ENCODE assay signal across 11 mouse cellular contexts in the genomic region with DNA sequence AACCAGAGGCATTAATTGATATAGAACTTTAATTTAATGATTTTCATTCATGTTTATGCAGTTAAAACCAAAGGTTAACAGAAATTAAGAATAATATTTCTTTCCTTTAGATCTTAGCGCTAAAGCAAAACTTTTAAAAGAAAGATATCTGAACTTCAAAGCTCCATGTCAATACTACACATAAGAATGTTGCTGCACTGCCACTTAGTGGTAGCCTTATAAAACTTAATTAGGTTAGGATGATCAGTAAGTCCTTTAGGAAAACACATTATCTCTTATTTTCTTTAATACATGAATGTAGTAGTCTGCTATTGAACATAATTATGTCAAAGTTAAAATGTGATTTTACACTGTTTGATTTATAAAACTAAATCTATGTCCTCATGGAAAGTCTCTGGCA.
DNase-seq lines count a peak whose midpoint lies in the region; ATAC-seq and TF ChIP-seq lines count a peak whose summit lies in the region.
"Had no signal": no experiment of that assay in that cellular context is flagged by ENCODE, and none has a peak within 500 bp of the region (broad histone marks: within the 10 kb centered on the region; RNA-seq: fewer than 3 reads in every experiment).

No protein-coding gene starts in this region.

- no peak overlapping the region for H3K4me3 ChIP-seq in hindbrain, postnatal 0 days (ENCODE audit: low read length)
- H3K4me3 ChIP-seq in hindbrain, embryonic 10.5 days = no peak overlapping the region
- H3K4me3 ChIP-seq: liver, embryonic 13.5 days; midbrain, embryonic 10.5 days had no signal

- WGBS in hindbrain, postnatal 0 days = 38% methylated on average over 1 of the region's 1 CpGs
- WGBS in hindbrain, embryonic 10.5 days = 53% methylated on average over 1 of the region's 1 CpGs

- no peaks in the 10 kb centered on the region for H3K27me3 ChIP-seq in hindbrain, postnatal 0 days (ENCODE audit: insufficient read depth, low read length)
- H3K27me3 ChIP-seq in hindbrain, embryonic 10.5 days (ENCODE audit: insufficient read depth, poor library complexity, severe bottlenecking) = no peaks in the 10 kb centered on the region
- H3K27me3 ChIP-seq: liver, embryonic 13.5 days had no signal

- TF ChIP-seq CTCF in hindbrain, postnatal 0 days (IDR thresholded peaks at IDR 0.05; ENCODE audit: low read depth) = peak; percentile 49

- no peak overlapping the region for H3K9ac ChIP-seq in hindbrain, postnatal 0 days (replicated peaks; ENCODE audit: low read length)
- H3K9ac ChIP-seq: liver, embryonic 13.5 days had no signal

- peak; percentile 50 for DNase-seq in hindbrain, postnatal 0 days (ENCODE audit: low spot score)
- no peak for DNase-seq in hindbrain, embryonic 10.5 days (ENCODE audit: low spot score)
- DNase-seq in thymus, postnatal 0 days (ENCODE audit: low spot score) = peak; percentile 15
- DNase-seq in thymus, postnatal 10 days (ENCODE audit: low spot score in 2 of 2) = no peak
- peak; percentile 7 for DNase-seq in brain, adult 2 months (ENCODE audit: low read depth, low spot score)
- DNase-seq in cerebellum, adult 9-11 months = no peak
- DNase-seq in kidney, postnatal 36 days = no peak
- DNase-seq: heart, postnatal 4 days; kidney, postnatal 10 days; liver, embryonic 13.5 days had no signal

- H3K9me3 ChIP-seq in hindbrain, postnatal 0 days (ENCODE audit: low read length) = no peaks in the 10 kb centered on the region
- H3K9me3 ChIP-seq in hindbrain, embryonic 10.5 days = no peaks in the 10 kb centered on the region
- H3K9me3 ChIP-seq: liver, embryonic 13.5 days; midbrain, embryonic 10.5 days had no signal

- no peak overlapping the region for H3K4me2 ChIP-seq in hindbrain, postnatal 0 days (ENCODE audit: low read depth, low read length)
- H3K4me2 ChIP-seq: liver, embryonic 13.5 days had no signal

- H3K4me1 ChIP-seq in hindbrain, postnatal 0 days (ENCODE audit: insufficient read depth, low read length) = no peaks in the 10 kb centered on the region
- H3K4me1 ChIP-seq in hindbrain, embryonic 10.5 days (replicated peaks) = no peaks in the 10 kb centered on the region
- H3K4me1 ChIP-seq: liver, embryonic 13.5 days; midbrain, embryonic 10.5 days had no signal

- no peak for ATAC-seq in hindbrain, postnatal 0 days

- no peak overlapping the region for H3K27ac ChIP-seq in hindbrain, postnatal 0 days
- no peak overlapping the region for H3K27ac ChIP-seq in hindbrain, embryonic 10.5 days
- H3K27ac ChIP-seq: liver, embryonic 13.5 days; midbrain, embryonic 10.5 days had no signal

- no peaks in the 10 kb centered on the region for H3K36me3 ChIP-seq in hindbrain, postnatal 0 days (ENCODE audit: insufficient read depth, low read length)
- H3K36me3 ChIP-seq in hindbrain, embryonic 10.5 days = no peaks in the 10 kb centered on the region
- H3K36me3 ChIP-seq: liver, embryonic 13.5 days; midbrain, embryonic 10.5 days had no signal

Comparison
In these comparisons a context has a peak if more than half of its experiments do, and no peak if none do; other contexts are left out.
1. DNase-seq: peak in hindbrain, postnatal 0 days (single experiment), thymus, postnatal 0 days (single experiment) and brain, adult 2 months (single experiment); none in hindbrain, embryonic 10.5 days (single experiment), thymus, postnatal 10 days (0 of 2), cerebellum, adult 9-11 months (single experiment) and kidney, postnatal 36 days (0 of 2).